Mouse (Mus musculus) neural tube, embryonic 15.5 days (tissue): ENCODE measurements around the gene Sbds. TPM values are rescaled to one million over a fixed set of nuclear protein-coding genes. Genes with fewer than 3 reads are reported as not detected.
A peak's percentile ranks its signal among the peaks of the same experiment; 100 is the strongest.

Experiments
- ATAC-seq: fragments of 200-750 bp; cut with Nextera tagmentation; 2 replicates; pipeline ENCODE4 v1.8.0; 2017; ENCODE audit warnings: mild to moderate bottlenecking, moderate TSS enrichment, moderate library complexity; ENCODE audit not compliant: low FRiP score
- H3K27ac ChIP-seq: fragments of 300-500 bp; sonication (generic); replicated peaks from 2 replicates; pipeline ENCODE4 v1.5.1; 2015; ENCODE audit warnings: mild to moderate bottlenecking, inconsistent platforms
- H3K27me3 ChIP-seq: fragments of 300-500 bp; sonication (generic); replicated peaks from 2 replicates; pipeline ENCODE4 v1.6.1; 2015; ENCODE audit warnings: inconsistent platforms
- H3K36me3 ChIP-seq: fragments of 300-500 bp; sonication (generic); 2 replicates; pipeline ENCODE4 v1.6.1; 2015; ENCODE audit warnings: inconsistent platforms
- H3K4me1 ChIP-seq: fragments of 300-500 bp; sonication (generic); 2 replicates; pipeline ENCODE4 v1.6.1; 2015; ENCODE audit warnings: inconsistent platforms
- H3K4me2 ChIP-seq: fragments of 300-500 bp; sonication (generic); 2 replicates; pipeline ENCODE4 v1.6.1; 2015; ENCODE audit warnings: inconsistent platforms, mild to moderate bottlenecking, moderate library complexity
- H3K4me3 ChIP-seq: fragments of 300-500 bp; sonication (generic); replicated peaks from 2 replicates; pipeline ENCODE4 v1.5.1; 2015; ENCODE audit warnings: mild to moderate bottlenecking, inconsistent platforms
- H3K9ac ChIP-seq: fragments of 300-500 bp; sonication (generic); replicated peaks from 2 replicates; pipeline ENCODE4 v1.6.1; 2015; ENCODE audit warnings: mild to moderate bottlenecking, inconsistent platforms
- H3K9me3 ChIP-seq: fragments of 300-500 bp; sonication (generic); replicated peaks from 2 replicates; pipeline ENCODE4 v1.6.1; 2016; ENCODE audit warnings: inconsistent platforms
- WGBS: fragments of 180-500 bp; shearing (Covaris S2); methylation state at CpG from one replicate; pipeline ENCODE4 v1.1.7; 2015; ENCODE audit warnings: mixed read lengths; 5-methylcytosine and 5-hydroxymethylcytosine counted together
- polyA plus RNA-seq: library from polyadenylated mRNA; unstranded; fragments of >200 nt; fragmentation: Nextera tagmentation; extraction: Ambion mirVana; gene quantifications from 2 replicates; pipeline ENCODE4 v1.2.1, GENCODE M21; 2015

Sbds gene
- polyA plus RNA-seq, 1 experiment from 2014 or later, result 60.6 TPM

DNA sequence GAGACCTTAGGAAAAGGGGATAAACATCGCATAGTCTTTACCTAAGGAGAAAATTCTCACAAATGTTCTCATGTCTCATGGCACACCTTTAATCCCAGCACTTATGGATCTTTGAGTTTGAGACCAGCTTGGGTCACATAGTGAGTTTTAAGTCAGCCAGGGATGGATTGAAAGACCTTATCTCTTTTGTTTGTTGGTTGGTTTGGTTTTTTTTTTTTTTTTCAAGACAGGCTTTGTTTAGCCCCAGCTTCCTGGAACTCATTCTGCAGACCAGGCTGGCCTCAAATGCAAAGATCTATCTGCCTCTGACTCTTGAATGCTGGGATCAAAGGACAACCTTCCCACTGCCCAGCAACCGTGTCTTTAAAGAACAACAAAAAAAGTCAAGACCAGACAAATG, 34.0 kb downstream of the Sbds start:
- Histone ChIP-seq H3K27me3 (no peaks in the 10 kb centered on the region), H3K27ac (peak overlapping the region; percentile 90), H3K9me3 (no peaks in the 10 kb centered on the region), H3K4me1 (peaks cover 28% of the 10 kb centered on the region), H3K4me2 (peak overlapping the region; percentile 72), H3K4me3 (peak overlapping the region; percentile 95), H3K9ac (peak overlapping the region; percentile 98), H3K36me3 (no peaks in the 10 kb centered on the region)
- WGBS, result 51% methylated on average over 2 of the region's 2 CpGs
- ATAC-seq, result no peak

DNA sequence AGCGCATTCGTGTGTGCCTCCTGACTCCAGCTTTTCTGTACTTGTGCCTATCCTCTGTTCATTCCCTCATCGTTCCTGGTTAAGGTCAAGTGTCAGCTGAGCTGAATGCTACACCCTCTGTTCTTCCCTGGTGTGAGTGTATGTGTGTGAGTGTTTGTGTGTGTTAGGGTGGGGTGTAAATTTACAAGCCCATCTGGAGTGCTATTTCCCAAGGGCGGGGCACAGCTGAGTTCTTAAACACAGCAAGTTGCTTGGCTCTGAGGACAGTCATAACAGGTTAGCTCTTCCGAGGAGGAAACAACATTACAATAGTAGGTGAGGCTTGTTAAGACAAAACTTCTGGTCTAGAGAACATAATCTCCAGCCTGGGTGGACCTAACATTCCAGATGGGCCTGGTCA, 37.0 kb downstream of the Sbds start:
- Histone ChIP-seq H3K9ac (no peak overlapping the region), H3K4me1 (peaks cover 16% of the 10 kb centered on the region), H3K9me3 (no peaks in the 10 kb centered on the region), H3K4me2 (no peak overlapping the region), H3K27ac (no peak overlapping the region), H3K27me3 (no peaks in the 10 kb centered on the region), H3K4me3 (no peak overlapping the region), H3K36me3 (peaks cover 10% of the 10 kb centered on the region; the same call in 1 of the 2 replicates)
- WGBS, result 92% methylated on average over 5 of the region's 5 CpGs
- no peak for ATAC-seq

DNA sequence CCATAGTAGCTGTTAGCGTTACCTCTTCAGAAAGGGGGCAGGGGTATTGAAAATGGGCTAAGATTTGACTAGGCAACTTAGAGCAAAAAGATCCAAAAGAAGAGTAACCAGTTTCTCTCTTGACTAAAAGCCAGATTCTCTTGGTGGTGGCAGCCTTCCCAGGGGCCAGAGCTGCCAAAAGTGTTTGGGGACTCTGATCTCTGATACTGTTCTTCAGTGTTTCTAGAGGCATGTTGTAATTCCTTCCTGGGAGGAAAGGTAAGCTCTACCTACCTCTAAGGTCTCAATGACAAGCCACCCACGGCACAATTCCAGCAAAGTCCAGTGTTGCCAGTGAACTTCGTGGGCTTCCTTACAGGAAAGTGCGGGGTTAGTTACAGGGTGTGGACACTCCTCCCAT, 37.9 kb downstream of the Sbds start:
- 90% methylated on average over 4 of the region's 4 CpGs for WGBS
- peaks cover 19% of the 10 kb centered on the region for H3K36me3 ChIP-seq
- peaks cover 10% of the 10 kb centered on the region for H3K4me1 ChIP-seq
- H3K9ac ChIP-seq, result no peak overlapping the region
- no peak overlapping the region for H3K4me3 ChIP-seq
- H3K27me3 ChIP-seq, result no peaks in the 10 kb centered on the region
- ATAC-seq, result no peak
- H3K27ac ChIP-seq, result no peak overlapping the region
- H3K4me2 ChIP-seq, result no peak overlapping the region
- no peaks in the 10 kb centered on the region for H3K9me3 ChIP-seq

DNA sequence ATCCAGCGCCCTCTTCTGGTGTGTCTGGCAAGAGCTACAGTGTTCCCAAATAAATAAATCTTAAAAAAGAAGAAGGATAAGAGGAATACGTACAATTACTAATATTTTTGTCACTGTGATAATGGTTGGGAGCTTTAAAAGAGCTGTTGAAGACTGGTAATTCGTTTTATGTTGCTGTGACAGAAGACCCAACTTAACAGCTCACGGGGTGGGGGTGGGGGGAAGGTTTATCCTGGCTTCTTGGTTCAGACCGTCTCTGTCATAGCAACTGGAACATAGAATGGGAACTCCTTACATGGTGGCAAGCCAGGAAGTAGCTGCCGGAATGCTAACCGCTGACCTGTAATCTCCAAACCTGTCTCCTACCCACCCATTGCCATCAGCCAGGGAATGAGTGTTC, 38.5 kb downstream of the Sbds start, which contains the start of gene Tmem248:
Tmem248 (plus strand) TSS at position 301 of the 400 bp plus-strand sequence.
- no peak within 1 kb of the TSS for H3K4me3 ChIP-seq
- no peak within 1 kb of the TSS for H3K27ac ChIP-seq
- no peak within 1 kb of the TSS for H3K4me2 ChIP-seq
- H3K36me3 ChIP-seq, result peaks cover 24% of the 10 kb centered on the region
- WGBS, result 84% methylated on average over 7 of the region's 7 CpGs
- ATAC-seq, result no peak
- H3K27me3 ChIP-seq, result no peaks in the 10 kb centered on the region
- no peak within 1 kb of the TSS for H3K9ac ChIP-seq
- H3K9me3 ChIP-seq, result no peaks in the 10 kb centered on the region
- peaks cover 10% of the 10 kb centered on the region for H3K4me1 ChIP-seq

DNA sequence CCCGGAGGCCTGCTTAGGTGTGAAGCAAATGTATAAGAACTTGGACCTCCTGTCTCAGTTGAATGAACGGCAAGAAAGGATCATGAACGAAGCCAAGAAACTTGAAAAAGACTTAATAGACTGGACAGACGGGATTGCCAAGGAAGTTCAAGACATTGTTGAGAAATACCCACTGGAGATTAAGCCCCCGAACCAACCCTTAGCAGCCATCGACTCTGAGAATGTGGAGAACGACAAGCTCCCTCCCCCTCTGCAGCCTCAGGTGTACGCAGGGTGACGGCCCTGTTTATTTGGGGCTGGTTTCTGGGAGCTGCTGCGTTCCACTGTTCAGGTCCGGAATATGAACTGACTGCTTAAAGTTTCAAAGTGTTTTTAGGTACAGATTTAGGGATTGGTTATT, 42.4 kb downstream of the Sbds start:
- H3K9me3 ChIP-seq, result no peaks in the 10 kb centered on the region
- H3K36me3 ChIP-seq, result peaks cover 60% of the 10 kb centered on the region
- no peak for ATAC-seq
- WGBS, result 94% methylated on average over 11 of the region's 11 CpGs
- H3K4me3 ChIP-seq, result no peak overlapping the region
- H3K9ac ChIP-seq, result no peak overlapping the region
- no peak overlapping the region for H3K4me2 ChIP-seq
- H3K27ac ChIP-seq, result no peak overlapping the region
- H3K27me3 ChIP-seq, result no peaks in the 10 kb centered on the region
- no peaks in the 10 kb centered on the region for H3K4me1 ChIP-seq

DNA sequence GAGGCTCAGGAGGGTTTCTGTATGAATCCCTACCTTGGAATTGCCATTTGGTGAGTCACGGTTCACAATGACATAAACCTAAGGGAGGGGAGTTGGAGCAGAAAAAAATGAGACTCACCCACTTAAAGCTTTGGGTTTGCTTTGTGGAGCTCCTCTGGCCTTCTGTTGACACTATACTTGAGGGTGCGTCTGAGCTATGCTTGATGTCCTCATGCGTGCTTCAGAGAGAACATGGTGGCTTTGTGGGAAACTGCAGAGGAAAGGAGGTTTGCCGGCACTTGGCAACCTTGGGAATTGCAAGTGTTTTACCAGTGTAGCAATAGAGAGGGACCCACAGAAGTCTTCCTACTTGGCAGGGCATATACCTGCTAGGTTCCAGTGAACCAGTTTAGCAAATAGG, 48.0 kb downstream of the Sbds start:
- peaks cover 74% of the 10 kb centered on the region for H3K36me3 ChIP-seq
- WGBS, result 96% methylated on average over 4 of the region's 4 CpGs

DNA sequence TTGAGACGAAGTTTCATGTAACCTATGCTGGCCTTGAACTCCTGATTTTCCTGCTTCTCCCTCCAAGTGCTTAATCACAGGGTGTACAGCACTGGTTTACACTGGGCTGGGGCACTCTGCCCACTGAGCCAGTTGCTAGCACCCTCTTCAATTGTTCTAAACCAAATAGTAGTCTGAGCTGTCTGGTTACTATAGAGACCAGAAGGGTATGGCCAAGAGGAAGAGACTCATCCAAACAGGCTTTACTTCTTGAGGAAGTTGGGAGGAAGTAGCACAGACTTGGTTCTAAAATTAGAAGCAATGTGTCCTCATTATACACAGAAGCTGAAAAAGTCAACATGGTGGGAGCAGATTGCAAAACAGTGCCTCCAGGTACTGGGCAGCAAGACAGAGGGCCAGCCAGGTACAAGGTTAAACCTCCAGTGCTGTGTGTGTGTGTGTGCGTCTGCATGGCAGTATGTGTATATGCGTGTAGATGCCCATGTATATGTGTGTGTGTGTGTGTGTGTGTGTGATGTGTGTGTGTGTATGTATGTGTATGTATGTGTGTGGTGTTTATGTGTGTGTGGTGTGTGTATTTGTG, 49.8 kb downstream of the Sbds start:
- WGBS, result 95% methylated on average over 3 of the region's 3 CpGs
- H3K4me2 ChIP-seq, result no peak overlapping the region
- no peaks in the 10 kb centered on the region for H3K9me3 ChIP-seq
- H3K9ac ChIP-seq, result no peak overlapping the region
- H3K4me3 ChIP-seq, result no peak overlapping the region
- no peak for ATAC-seq
- peaks cover 68% of the 10 kb centered on the region for H3K36me3 ChIP-seq
- H3K27me3 ChIP-seq, result no peaks in the 10 kb centered on the region
- H3K4me1 ChIP-seq, result no peaks in the 10 kb centered on the region
- no peak overlapping the region for H3K27ac ChIP-seq

More for the DNA sequence above, 48.0 kb downstream of the Sbds start:
- Histone ChIP-seq H3K9me3 (no peaks in the 10 kb centered on the region), H3K4me3 (no peak overlapping the region), H3K9ac (no peak overlapping the region), H3K4me2 (no peak overlapping the region), H3K4me1 (no peaks in the 10 kb centered on the region), H3K27me3 (no peaks in the 10 kb centered on the region), H3K27ac (no peak overlapping the region)
- no peak for ATAC-seq

DNA sequence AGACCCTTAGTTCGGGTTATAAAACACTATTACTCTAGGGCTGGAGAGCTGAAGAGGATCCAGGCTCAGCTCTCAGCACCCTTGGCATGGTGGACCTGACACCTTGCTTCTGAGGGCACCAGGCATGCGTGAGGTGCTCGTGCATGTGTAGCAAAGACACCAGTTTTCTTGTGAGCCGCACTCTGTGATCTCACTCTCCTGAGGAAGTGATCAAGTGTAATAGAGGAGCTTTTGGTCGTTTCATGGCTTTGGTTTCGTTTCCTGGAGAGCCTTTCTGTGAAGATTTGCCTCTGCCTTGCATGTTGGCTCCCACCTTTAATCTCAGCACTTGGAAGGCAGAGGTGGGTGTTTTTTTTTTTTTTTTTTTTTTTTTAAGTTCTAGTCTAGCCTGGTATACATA, 50.8 kb downstream of the Sbds start:
- H3K9me3 ChIP-seq, result no peaks in the 10 kb centered on the region
- no peak overlapping the region for H3K4me3 ChIP-seq
- no peak for ATAC-seq
- H3K9ac ChIP-seq, result no peak overlapping the region
- H3K27me3 ChIP-seq, result no peaks in the 10 kb centered on the region
- peaks cover 65% of the 10 kb centered on the region for H3K36me3 ChIP-seq
- no peaks in the 10 kb centered on the region for H3K4me1 ChIP-seq
- H3K4me2 ChIP-seq, result no peak overlapping the region
- H3K27ac ChIP-seq, result no peak overlapping the region
- 87% methylated on average over 6 of the region's 6 CpGs for WGBS

DNA sequence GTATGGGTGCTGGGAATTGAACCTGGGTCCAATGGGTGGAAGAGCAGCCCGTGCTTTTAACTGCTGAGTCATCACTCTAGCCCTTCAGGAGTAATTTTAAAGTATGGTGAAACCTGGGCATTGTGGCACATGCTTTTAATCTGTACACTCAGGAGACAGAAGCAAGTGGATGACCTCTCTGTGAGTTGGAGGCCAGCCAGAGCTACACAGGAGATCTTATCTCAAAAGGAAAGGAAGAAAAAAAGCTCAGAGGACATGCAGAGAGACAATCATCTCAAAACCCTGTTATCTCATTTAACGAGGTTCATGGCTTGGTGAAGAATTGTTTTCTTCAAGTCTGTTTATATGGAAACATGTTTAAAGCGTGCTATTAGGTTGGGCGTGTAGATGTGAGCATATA, 51.4 kb downstream of the Sbds start:
- Histone ChIP-seq H3K4me1 (no peaks in the 10 kb centered on the region), H3K4me2 (no peak overlapping the region), H3K4me3 (no peak overlapping the region), H3K9me3 (no peaks in the 10 kb centered on the region), H3K36me3 (peaks cover 63% of the 10 kb centered on the region), H3K27me3 (no peaks in the 10 kb centered on the region), H3K9ac (no peak overlapping the region), H3K27ac (no peak overlapping the region)
- no peak for ATAC-seq
- WGBS, result 88% methylated on average over 4 of the region's 4 CpGs

DNA sequence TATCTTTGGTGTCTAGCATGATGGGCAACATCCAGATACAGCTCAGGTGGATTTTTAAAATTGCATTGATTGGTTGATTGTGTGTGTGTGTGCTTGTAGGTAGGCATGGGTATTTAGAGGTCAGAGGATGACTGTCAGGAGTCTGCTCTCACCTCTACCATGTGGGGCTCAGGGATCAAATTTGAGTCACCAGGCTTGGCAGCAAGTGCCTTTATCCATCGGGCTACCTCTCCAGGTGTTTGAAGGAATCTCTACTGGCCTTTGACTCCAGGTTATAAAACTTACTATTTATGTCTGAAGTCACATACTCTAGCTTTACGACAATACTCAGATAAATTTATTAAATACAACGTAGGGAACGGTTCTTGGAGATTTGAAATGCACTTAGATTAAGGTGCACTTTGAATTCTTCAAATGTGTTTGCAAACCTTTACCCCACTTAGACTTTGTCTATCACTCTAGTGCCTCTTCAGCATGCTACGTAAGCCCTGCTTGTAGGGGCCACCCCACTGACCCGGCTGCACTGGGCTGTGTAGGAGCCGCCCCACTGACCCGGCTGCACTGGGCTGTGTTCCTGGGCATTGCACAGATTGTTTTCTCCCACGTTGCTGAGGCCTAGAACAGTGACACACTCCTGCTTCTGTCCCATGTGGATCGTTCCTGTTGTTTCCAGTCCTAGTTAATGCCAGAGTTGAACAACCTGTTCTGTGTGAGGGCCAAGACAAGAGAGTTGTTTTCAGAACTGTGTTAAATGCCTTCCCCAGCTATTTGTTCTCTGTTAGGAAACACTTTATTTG, 54.9 kb downstream of the Sbds start:
- no peaks in the 10 kb centered on the region for H3K4me1 ChIP-seq
- no peak overlapping the region for H3K9ac ChIP-seq
- H3K36me3 ChIP-seq, result peaks cover 51% of the 10 kb centered on the region
- ATAC-seq, result no peak
- 88% methylated on average over 10 of the region's 10 CpGs for WGBS
- H3K4me3 ChIP-seq, result no peak overlapping the region
- no peaks in the 10 kb centered on the region for H3K9me3 ChIP-seq
- H3K4me2 ChIP-seq, result no peak overlapping the region
- no peaks in the 10 kb centered on the region for H3K27me3 ChIP-seq
- H3K27ac ChIP-seq, result no peak overlapping the region

DNA sequence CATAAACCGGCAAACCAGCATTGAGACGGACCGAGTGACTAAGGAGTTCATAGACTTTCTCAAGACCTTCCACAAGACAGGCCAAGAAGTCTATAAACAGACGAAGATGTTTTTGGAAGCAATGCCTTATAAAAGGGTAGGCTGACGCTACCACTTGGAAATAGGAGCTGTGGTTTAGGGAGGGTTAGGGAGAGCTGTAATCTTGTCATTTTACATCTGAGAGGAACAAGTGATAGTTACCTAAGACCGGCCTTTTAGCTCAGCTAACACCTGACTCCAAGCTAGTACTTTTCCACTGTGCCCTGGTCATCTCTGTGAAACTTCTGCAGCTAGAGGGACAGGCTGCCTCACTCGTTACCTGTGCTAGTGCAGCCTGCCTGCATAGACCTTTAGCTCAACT, 57.3 kb downstream of the Sbds start:
- Histone ChIP-seq H3K4me1 (no peaks in the 10 kb centered on the region), H3K36me3 (peaks cover 47% of the 10 kb centered on the region), H3K9me3 (no peaks in the 10 kb centered on the region), H3K9ac (no peak overlapping the region), H3K27me3 (no peaks in the 10 kb centered on the region), H3K4me3 (no peak overlapping the region), H3K27ac (no peak overlapping the region), H3K4me2 (no peak overlapping the region)
- WGBS, result 95% methylated on average over 7 of the region's 7 CpGs
- no peak for ATAC-seq

DNA sequence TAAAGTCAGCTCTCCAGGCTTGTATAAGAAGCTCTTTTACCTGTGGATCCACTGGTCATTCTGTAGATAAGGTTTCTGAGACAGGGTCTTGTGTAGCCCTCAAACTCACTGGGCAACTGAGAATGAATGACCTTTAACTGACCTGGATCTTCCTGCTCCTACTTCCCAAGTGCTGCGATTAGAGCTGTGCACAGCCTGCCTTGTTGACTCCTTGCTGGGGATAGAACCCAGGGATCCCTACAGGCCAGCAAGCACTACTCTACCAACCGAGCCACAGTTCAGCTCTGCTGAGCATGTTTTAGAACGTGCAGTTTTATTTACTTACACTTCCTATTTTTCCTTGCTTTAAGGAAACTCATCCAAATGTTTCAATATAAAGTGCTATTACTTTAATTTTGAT, 57.9 kb downstream of the Sbds start:
- H3K36me3 ChIP-seq, result peaks cover 44% of the 10 kb centered on the region
- 83% methylated on average over 3 of the region's 3 CpGs for WGBS
- ATAC-seq, result no peak
- H3K27ac ChIP-seq, result no peak overlapping the region
- H3K4me1 ChIP-seq, result no peaks in the 10 kb centered on the region
- H3K4me2 ChIP-seq, result no peak overlapping the region
- no peaks in the 10 kb centered on the region for H3K9me3 ChIP-seq
- H3K27me3 ChIP-seq, result no peaks in the 10 kb centered on the region
- H3K4me3 ChIP-seq, result no peak overlapping the region
- no peak overlapping the region for H3K9ac ChIP-seq
